Mouse (Mus musculus) ES-E14 (cell line): ENCODE data around the gene Ccdc127.

Source experiments
- CHD2 ChIP-seq: IDR thresholded peaks from 2 replicates; pipeline ENCODE4 v1.6.1; 2014; ENCODE audit warnings: mild to moderate bottlenecking, low read depth, low read length, inconsistent platforms
- HCFC1 ChIP-seq: IDR thresholded peaks from 2 replicates; pipeline ENCODE4 v1.6.1; 2012; ENCODE audit warnings: low read length, inconsistent platforms, borderline replicate concordance; ENCODE audit not compliant: insufficient read depth
- ZC3H11A ChIP-seq: IDR thresholded peaks from 2 replicates; pipeline ENCODE4 v1.6.1; 2012; ENCODE audit warnings: low read depth, mild to moderate bottlenecking, inconsistent platforms, low read length, borderline replicate concordance
- ZNF384 ChIP-seq: IDR thresholded peaks from 2 replicates; pipeline ENCODE4 v1.6.1; 2012; ENCODE audit warnings: low read depth, low read length, inconsistent platforms

GRCm38 (mm10) chr13:74389730-74390129 is 39.6 kb downstream of the Ccdc127 start:
- no peak for TF ChIP-seq CHD2
- no peak for TF ChIP-seq ZNF384
- TF ChIP-seq HCFC1 = no peak
- no peak for TF ChIP-seq ZC3H11A
